Comparison of ENCODE assay signal across 7 mouse cellular contexts in the genomic region with DNA sequence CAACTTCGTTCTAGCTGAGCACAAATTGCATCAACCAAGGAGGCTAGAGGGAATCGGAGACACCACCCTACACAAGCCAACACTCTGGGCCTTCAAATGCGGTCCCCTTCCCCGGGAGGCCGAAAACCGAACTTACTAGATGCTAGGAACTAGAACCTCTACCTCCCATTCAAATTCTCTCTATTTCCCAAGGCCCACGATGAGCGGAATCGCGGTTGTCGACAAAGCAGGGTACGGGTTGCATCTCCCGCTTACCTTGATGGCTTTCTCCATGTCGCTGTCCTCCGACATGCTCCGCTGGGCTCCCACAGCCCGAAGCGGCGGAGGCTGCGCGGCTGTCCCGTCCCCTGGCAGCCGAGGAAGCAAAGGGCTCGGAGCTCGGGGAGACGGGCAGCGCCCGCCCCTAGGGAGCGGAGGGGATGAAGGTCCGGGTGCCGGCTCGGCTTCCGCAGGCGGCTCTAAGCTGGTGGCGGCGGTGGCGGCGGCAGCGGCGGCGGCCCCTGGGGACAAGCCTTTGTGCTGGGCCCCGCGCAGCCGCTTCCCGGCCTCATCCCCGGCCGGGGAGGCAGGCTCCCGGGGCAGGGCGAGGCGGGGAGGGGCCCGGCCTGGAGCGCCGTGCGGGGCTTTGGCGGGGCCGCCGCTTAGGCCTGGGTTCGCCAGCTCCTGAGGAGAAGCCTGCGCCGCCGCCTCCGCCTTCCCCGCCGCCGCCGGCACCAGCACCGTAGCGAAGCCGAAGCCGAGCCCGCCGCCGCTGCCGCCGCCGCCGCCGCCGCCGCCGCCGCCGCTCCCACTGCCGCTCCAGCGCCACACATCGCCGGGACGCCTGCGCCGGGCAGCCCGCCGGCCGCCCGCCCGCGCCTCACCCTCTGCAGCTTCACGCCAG. TPM values are rescaled to one million over a fixed set of nuclear protein-coding genes. Genes with fewer than 3 reads are reported as not detected.
DNase-seq lines count a peak whose midpoint lies in the region; ATAC-seq and TF ChIP-seq lines count a peak whose summit lies in the region.

A gene (minus strand): TSS at position 573 of the 883 bp plus-strand sequence.
A gene (minus strand): TSS at position 573 of the 883 bp plus-strand sequence.

- peak within 1 kb of the TSS; percentile 97 for H3K9ac ChIP-seq in forebrain, embryonic 14.5 days (ENCODE audit: low read length)
- peak within 1 kb of the TSS; percentile 97 for H3K9ac ChIP-seq in intestine, embryonic 15.5 days

- no peak for TF ChIP-seq POLR2A in lung, adult 2 months (IDR thresholded peaks at IDR 0.05; ENCODE audit: borderline replicate concordance, extremely low read depth, low read depth, low read length)

- H3K9me3 ChIP-seq in forebrain, embryonic 14.5 days (replicated peaks; ENCODE audit: control insufficient read depth, low read length): no peaks in the 10 kb centered on the region
- H3K9me3 ChIP-seq in intestine, embryonic 15.5 days: no peaks in the 10 kb centered on the region

- under 1% methylated on average over 91 of the region's 97 CpGs for WGBS in lung, adult 2 months
- WGBS in forebrain, embryonic 14.5 days: under 1% methylated on average over 50 of the region's 97 CpGs
- 1% methylated on average over 57 of the region's 97 CpGs for WGBS in intestine, embryonic 15.5 days

- H3K4me1 ChIP-seq in lung, adult 2 months (ENCODE audit: control insufficient read depth, insufficient read depth, low read length): peaks cover 10% of the 10 kb centered on the region; the same call in 1 of the 2 replicates
- H3K4me1 ChIP-seq in forebrain, embryonic 14.5 days (ENCODE audit: control insufficient read depth, insufficient read depth, low read length): peaks cover 15% of the 10 kb centered on the region
- peaks cover 14% of the 10 kb centered on the region for H3K4me1 ChIP-seq in intestine, embryonic 15.5 days (replicated peaks)

- no peak for DNase-seq in lung, adult 2 months
- DNase-seq in lung, postnatal 25 days (ENCODE audit: low spot score): no peak
- DNase-seq in forebrain, embryonic 14.5 days (ENCODE audit: low spot score): peak; percentile 32
- DNase-seq in lung, postnatal 36 days: peak; percentile 21
- peak; percentile 58 to 82 for DNase-seq in spleen, postnatal 4 days (ENCODE audit: low spot score in 2 of 2)

- peak within 1 kb of the TSS; percentile 96 for H3K27ac ChIP-seq in forebrain, embryonic 14.5 days (ENCODE audit: low read depth, low read length)
- peak within 1 kb of the TSS; percentile 94 for H3K27ac ChIP-seq in intestine, embryonic 15.5 days

- peak within 1 kb of the TSS; percentile 95 for H3K4me2 ChIP-seq in forebrain, embryonic 14.5 days (ENCODE audit: low read length)
- H3K4me2 ChIP-seq in intestine, embryonic 15.5 days (replicated peaks): peak within 1 kb of the TSS; percentile 82

- ATAC-seq in activated CD4-positive, CD25-positive, alpha-beta regulatory T cell, adult 4 months: peak; percentile 28
- ATAC-seq in forebrain, embryonic 14.5 days: peak; percentile 66
- ATAC-seq in intestine, embryonic 15.5 days: peak; percentile 78

- H3K4me3 ChIP-seq in lung, adult 2 months (replicated peaks; ENCODE audit: extremely low read depth, low read depth, low read length): peak within 1 kb of the TSS; percentile 79
- H3K4me3 ChIP-seq in forebrain, embryonic 14.5 days (ENCODE audit: low read depth, low read length): peak within 1 kb of the TSS; percentile 96
- peak within 1 kb of the TSS; percentile 100 for H3K4me3 ChIP-seq in intestine, embryonic 15.5 days (replicated peaks)

- no peaks in the 10 kb centered on the region for H3K27me3 ChIP-seq in forebrain, embryonic 14.5 days (replicated peaks; ENCODE audit: control insufficient read depth, insufficient read depth, low read length)
- no peaks in the 10 kb centered on the region for H3K27me3 ChIP-seq in intestine, embryonic 15.5 days (replicated peaks)

- TF ChIP-seq CTCF in lung, adult 2 months (IDR thresholded peaks at IDR 0.05; ENCODE audit: insufficient read depth, low read length): no peak

- no peaks in the 10 kb centered on the region for H3K36me3 ChIP-seq in forebrain, embryonic 14.5 days (ENCODE audit: control insufficient read depth, insufficient read depth, low read length)
- H3K36me3 ChIP-seq in intestine, embryonic 15.5 days: no peaks in the 10 kb centered on the region

RNA-seq across cellular contexts. Expression of the first gene that starts in this region (rescaled TPM):
- 4.4 and 5.7 TPM in 2 replicates for polyA plus RNA-seq in lung, adult 2 months (2012; rRNA removed)
- polyA plus RNA-seq in activated CD4-positive, CD25-positive, alpha-beta regulatory T cell, adult 4 months (2017; shearing (Covaris generic)): 1 to 10 TPM in 1 of 2 experiments, under 1 TPM in 1; 0.54 to 1.4 TPM
- polyA plus RNA-seq in forebrain, embryonic 14.5 days (2014; fragmentation: Nextera tagmentation; extraction: Ambion mirVana): 2.2 and 3.2 TPM in 2 replicates
- polyA plus RNA-seq in intestine, embryonic 15.5 days (2015; fragmentation: Nextera tagmentation; extraction: Ambion mirVana): 0.77 and 1.2 TPM in 2 replicates

RNA-seq across cellular contexts. Expression of the second gene that starts in this region (rescaled TPM):
- 0.28 TPM in 1 of 2 replicates, not detected in the other for polyA plus RNA-seq in lung, adult 2 months (2012; rRNA removed)
- polyA plus RNA-seq in activated CD4-positive, CD25-positive, alpha-beta regulatory T cell, adult 4 months (2017; shearing (Covaris generic)): not detected
- not detected in 2 replicates for polyA plus RNA-seq in forebrain, embryonic 14.5 days (2014; fragmentation: Nextera tagmentation; extraction: Ambion mirVana)
- polyA plus RNA-seq in intestine, embryonic 15.5 days (2015; fragmentation: Nextera tagmentation; extraction: Ambion mirVana): not detected in 2 replicates

Comparison
In these comparisons a context has a peak if more than half of its experiments do, and no peak if none do; other contexts are left out.
1. DNase-seq: peak in forebrain, embryonic 14.5 days (single experiment), lung, postnatal 36 days (single experiment) and spleen, postnatal 4 days (2 of 2); none in lung, adult 2 months (single experiment) and lung, postnatal 25 days (single experiment).
2. ATAC-seq: peak in every context shown above with its lines; median percentile 78 in intestine, embryonic 15.5 days; 66 in forebrain, embryonic 14.5 days; 28 in activated CD4-positive, CD25-positive, alpha-beta regulatory T cell, adult 4 months.
3. Peak in every context shown above with its lines, with median percentiles within 50 percentile points of each other: H3K4me3 ChIP-seq.